Mouse (Mus musculus) megakaryocyte, embryonic 14.5 days (primary cell): ENCODE measurements at regions not wholly inside any gene's neighbourhood (a gene's known extent, or its start where the extent isn't known, plus 50 kb on each side); places are given as distances from the start of the nearest gene placed in this dataset.

Source experiments
- H3K27me3 ChIP-seq: replicated peaks from 2 replicates; pipeline ENCODE3; 2012; ENCODE audit warnings: inconsistent platforms
- H3K36me3 ChIP-seq: replicated peaks from 2 replicates; pipeline ENCODE3; 2012; ENCODE audit warnings: low read length, inconsistent platforms, mixed read lengths
- H3K4me1 ChIP-seq: 2 replicates; pipeline ENCODE4 v1.6.1; 2012; ENCODE audit warnings: inconsistent platforms
- H3K4me3 ChIP-seq: replicated peaks from 2 replicates; pipeline ENCODE3; 2012; ENCODE audit warnings: moderate library complexity, mild to moderate bottlenecking, inconsistent platforms
- H3K9me3 ChIP-seq: 2 replicates; pipeline ENCODE4 v1.6.1; 2012; ENCODE audit warnings: inconsistent platforms
- FLI1 ChIP-seq: IDR thresholded peaks from 2 replicates; pipeline ENCODE4 v1.6.1; 2012; ENCODE audit warnings: low read length, inconsistent platforms, mixed read lengths
- GATA1 ChIP-seq: IDR thresholded peaks from 3 replicates; pipeline ENCODE4 v1.6.1; 2012; ENCODE audit warnings: mixed read lengths, low read length, inconsistent platforms, borderline replicate concordance

- TF ChIP-seq FLI1 (no peak), GATA1 (no peak)
- no peaks in the 10 kb centered on the region for H3K27me3 ChIP-seq
Measured at GRCm38 (mm10) chr16:73670516-73670915, 741.1 kb downstream of the Robo2 start.

GRCm38 (mm10) chr16:73652976-73653690 is 758.5 kb downstream of the Robo2 start:
- H3K4me3 ChIP-seq = no peak overlapping the region
- H3K36me3 ChIP-seq = no peaks in the 10 kb centered on the region
- TF ChIP-seq FLI1 = no peak
- TF ChIP-seq GATA1 = no peak
- no peaks in the 10 kb centered on the region for H3K4me1 ChIP-seq
- H3K9me3 ChIP-seq = no peaks in the 10 kb centered on the region
- H3K27me3 ChIP-seq = no peaks in the 10 kb centered on the region

More at GRCm38 (mm10) chr16:73670516-73670915, 741.1 kb downstream of the Robo2 start:
- H3K4me3 ChIP-seq = no peak overlapping the region
- no peaks in the 10 kb centered on the region for H3K4me1 ChIP-seq
- H3K9me3 ChIP-seq = peaks cover 2% of the 10 kb centered on the region; the same call in 1 of the 2 replicates
- H3K36me3 ChIP-seq = no peaks in the 10 kb centered on the region

- Histone ChIP-seq H3K4me1 (no peaks in the 10 kb centered on the region), H3K27me3 (no peaks in the 10 kb centered on the region), H3K36me3 (no peaks in the 10 kb centered on the region), H3K9me3 (peaks cover 4% of the 10 kb centered on the region; the same call in 1 of the 2 replicates), H3K4me3 (no peak overlapping the region)
- TF ChIP-seq GATA1 (no peak), FLI1 (no peak)
Measured at GRCm38 (mm10) chr16:73647201-73647782, 764.3 kb downstream of the Robo2 start.

GRCm38 (mm10) chr16:73613017-73613416 is 798.6 kb downstream of the Robo2 start:
- Histone ChIP-seq H3K27me3 (no peaks in the 10 kb centered on the region), H3K4me1 (no peaks in the 10 kb centered on the region), H3K4me3 (no peak overlapping the region), H3K9me3 (no peaks in the 10 kb centered on the region), H3K36me3 (no peaks in the 10 kb centered on the region)
- TF ChIP-seq FLI1 (no peak), GATA1 (no peak)

GRCm38 (mm10) chr16:73591421-73591820 is 820.2 kb downstream of the Robo2 start:
- TF ChIP-seq FLI1 (no peak), GATA1 (no peak)
- no peak overlapping the region for H3K4me3 ChIP-seq
- no peaks in the 10 kb centered on the region for H3K9me3 ChIP-seq
- H3K36me3 ChIP-seq = no peaks in the 10 kb centered on the region
- H3K27me3 ChIP-seq = no peaks in the 10 kb centered on the region
- H3K4me1 ChIP-seq = no peaks in the 10 kb centered on the region

- no peak overlapping the region for H3K4me3 ChIP-seq
- no peaks in the 10 kb centered on the region for H3K4me1 ChIP-seq
- H3K36me3 ChIP-seq = no peaks in the 10 kb centered on the region
- no peaks in the 10 kb centered on the region for H3K27me3 ChIP-seq
- no peaks in the 10 kb centered on the region for H3K9me3 ChIP-seq
- no peak for TF ChIP-seq GATA1
- no peak for TF ChIP-seq FLI1
Measured at GRCm38 (mm10) chr16:73561216-73561615, 850.4 kb downstream of the Robo2 start.

- TF ChIP-seq GATA1 (no peak), FLI1 (no peak)
- Histone ChIP-seq H3K4me3 (no peak overlapping the region), H3K36me3 (no peaks in the 10 kb centered on the region), H3K4me1 (no peaks in the 10 kb centered on the region), H3K27me3 (no peaks in the 10 kb centered on the region), H3K9me3 (no peaks in the 10 kb centered on the region)
Measured at GRCm38 (mm10) chr16:73556940-73557339, 854.7 kb downstream of the Robo2 start.

GRCm38 (mm10) chr16:73543651-73544050 is 868.0 kb downstream of the Robo2 start:
- no peak overlapping the region for H3K4me3 ChIP-seq
- no peaks in the 10 kb centered on the region for H3K4me1 ChIP-seq
- H3K36me3 ChIP-seq = no peaks in the 10 kb centered on the region
- no peaks in the 10 kb centered on the region for H3K27me3 ChIP-seq
- no peak for TF ChIP-seq GATA1
- no peak for TF ChIP-seq FLI1
- H3K9me3 ChIP-seq = peaks cover 3% of the 10 kb centered on the region; the same call in 1 of the 2 replicates

- Histone ChIP-seq H3K27me3 (no peaks in the 10 kb centered on the region), H3K4me1 (no peaks in the 10 kb centered on the region), H3K9me3 (peaks cover 18% of the 10 kb centered on the region), H3K36me3 (no peaks in the 10 kb centered on the region), H3K4me3 (no peak overlapping the region)
- no peak for TF ChIP-seq GATA1
Measured at GRCm38 (mm10) chr16:73538040-73538439, 873.6 kb downstream of the Robo2 start.

GRCm38 (mm10) chr16:73537541-73537940 is 874.1 kb downstream of the Robo2 start:
- H3K4me3 ChIP-seq = no peak overlapping the region
- TF ChIP-seq FLI1 (no peak), GATA1 (no peak)
- no peaks in the 10 kb centered on the region for H3K36me3 ChIP-seq
- H3K9me3 ChIP-seq = peaks cover 18% of the 10 kb centered on the region
- H3K4me1 ChIP-seq = no peaks in the 10 kb centered on the region
- H3K27me3 ChIP-seq = no peaks in the 10 kb centered on the region
